Mouse (Mus musculus) bone marrow macrophage, adult 2 months (primary cell): ENCODE measurements around the gene Dkkl1.

Source experiments
- CTCF ChIP-seq: IDR thresholded peaks from 2 replicates; pipeline ENCODE4 v1.5.1; 2012; ENCODE audit warnings: low read depth, mild to moderate bottlenecking, low read length, moderate library complexity
- POLR2A ChIP-seq: IDR thresholded peaks from 2 replicates; pipeline ENCODE4 v1.6.1; 2012; ENCODE audit warnings: mild to moderate bottlenecking, low read depth, low read length, borderline replicate concordance

DNA sequence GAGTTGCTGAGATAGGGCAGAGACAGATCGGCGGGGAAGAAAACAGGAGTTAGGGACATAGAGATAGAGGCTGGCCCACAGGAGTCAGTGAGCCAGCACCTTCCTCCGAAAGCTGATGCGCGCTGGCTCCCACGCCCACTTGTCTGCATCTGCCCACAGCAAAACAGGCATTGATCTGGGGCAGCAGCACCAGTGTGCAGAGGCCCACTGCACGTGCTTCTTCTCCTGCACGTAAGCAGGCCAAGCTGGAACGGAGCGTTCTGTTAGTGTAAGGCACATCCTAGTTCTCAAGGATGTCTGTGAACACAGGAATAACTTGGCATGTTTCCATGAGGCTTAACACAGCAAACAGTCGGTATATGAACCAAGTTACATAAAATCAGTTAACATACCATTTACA lies 13.0 kb downstream of the Dkkl1 start:
- TF ChIP-seq CTCF, result no peak
- no peak for TF ChIP-seq POLR2A
